Mouse (Mus musculus): ENCODE results near the gene Cdk6.

Cdk6 gene

GRCm38 (mm10) chr5:3491883-3492282, 150.6 kb downstream of the Cdk6 start:
- no peak for DNase-seq

- DNase-seq: no peak
These were observed 151.7 kb downstream of the Cdk6 start for GRCm38 (mm10) chr5:3492776-3493636.

GRCm38 (mm10) chr5:3493968-3494367, 152.7 kb downstream of the Cdk6 start:
- no peak for DNase-seq

GRCm38 (mm10) chr5:3494452-3495187, 153.3 kb downstream of the Cdk6 start:
- DNase-seq: no peak

- DNase-seq: no peak
These were observed 156.2 kb downstream of the Cdk6 start for GRCm38 (mm10) chr5:3497505-3497925.

- no peak for DNase-seq
These were observed 159.0 kb downstream of the Cdk6 start for GRCm38 (mm10) chr5:3500298-3500697.

- DNase-seq: no peak
These were observed 159.8 kb downstream of the Cdk6 start for GRCm38 (mm10) chr5:3500957-3501563.

- no peak for DNase-seq
These were observed 160.3 kb downstream of the Cdk6 start for GRCm38 (mm10) chr5:3501564-3502001.

- no peak for DNase-seq
These were observed 161.5 kb downstream of the Cdk6 start for GRCm38 (mm10) chr5:3502610-3503350.

GRCm38 (mm10) chr5:3503373-3503772, 162.1 kb downstream of the Cdk6 start:
- no peak for DNase-seq

- DNase-seq: no peak
These were observed 162.6 kb downstream of the Cdk6 start for GRCm38 (mm10) chr5:3503836-3504323.

GRCm38 (mm10) chr5:3504453-3504852, 163.2 kb downstream of the Cdk6 start:
- DNase-seq: no peak

GRCm38 (mm10) chr5:3505553-3505952, 164.3 kb downstream of the Cdk6 start:
- no peak for DNase-seq

GRCm38 (mm10) chr5:3508480-3509381, 167.4 kb downstream of the Cdk6 start:
- DNase-seq: no peak

GRCm38 (mm10) chr5:3509503-3509902, 168.2 kb downstream of the Cdk6 start:
- no peak for DNase-seq

- DNase-seq: no peak
These were observed 170.0 kb downstream of the Cdk6 start for GRCm38 (mm10) chr5:3511097-3511795.

- DNase-seq: no peak
These were observed 171.3 kb downstream of the Cdk6 start for GRCm38 (mm10) chr5:3512584-3512983.

GRCm38 (mm10) chr5:3514901-3515311, 173.6 kb downstream of the Cdk6 start:
- no peak for DNase-seq

- no peak for DNase-seq
These were observed 174.2 kb downstream of the Cdk6 start for GRCm38 (mm10) chr5:3515477-3515876.

GRCm38 (mm10) chr5:3516481-3517075, 175.3 kb downstream of the Cdk6 start:
- DNase-seq: no peak
